Mouse (Mus musculus): ENCODE data around the gene Smyd3.

- TF ChIP-seq CTCF (IDR thresholded peaks at IDR 0.05; ENCODE audit: low read depth, low read length): no peak
- no peak for TF ChIP-seq POLR2A (IDR thresholded peaks at IDR 0.05; ENCODE audit: borderline replicate concordance, low read depth, low read length)
Measured at GRCm38 (mm10) chr1:178940353-178940752, 577.5 kb downstream of the Smyd3 start.

All from bone marrow macrophage, adult 2 months (primary cell).